Mouse (Mus musculus): ENCODE measurements at regions not wholly inside any gene's neighbourhood (a gene's known extent, or its start where the extent isn't known, plus 50 kb on each side); places are given as distances from the start of the nearest gene placed in this dataset.
"Not testable (repeated sequence)": the region's sequence is repeated elsewhere in the genome, so short reads cannot be mapped to it uniquely, and the experiment has no call there.

DNA sequence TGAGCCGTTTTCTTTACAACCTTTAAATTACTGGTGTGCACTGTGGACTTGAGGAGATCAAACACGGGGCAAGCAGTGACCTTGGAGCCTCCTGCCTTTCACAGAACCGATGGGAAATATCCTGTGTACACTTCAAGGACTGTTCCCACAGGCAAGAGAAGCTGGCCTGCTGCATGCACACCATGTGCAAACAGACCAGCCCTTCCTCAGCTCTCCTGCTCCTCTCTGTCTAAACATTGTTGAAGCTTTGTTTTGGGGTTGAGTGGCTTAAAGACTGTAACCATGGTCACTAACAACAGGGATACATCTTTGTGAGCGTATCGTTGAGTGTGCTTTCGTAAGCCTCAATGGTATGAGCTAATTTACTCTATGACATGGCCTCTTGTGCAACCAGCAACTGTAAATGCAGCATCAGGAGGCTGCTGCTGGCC, 50.2 kb upstream of the Agps start:
- DNase-seq = no peak

DNA sequence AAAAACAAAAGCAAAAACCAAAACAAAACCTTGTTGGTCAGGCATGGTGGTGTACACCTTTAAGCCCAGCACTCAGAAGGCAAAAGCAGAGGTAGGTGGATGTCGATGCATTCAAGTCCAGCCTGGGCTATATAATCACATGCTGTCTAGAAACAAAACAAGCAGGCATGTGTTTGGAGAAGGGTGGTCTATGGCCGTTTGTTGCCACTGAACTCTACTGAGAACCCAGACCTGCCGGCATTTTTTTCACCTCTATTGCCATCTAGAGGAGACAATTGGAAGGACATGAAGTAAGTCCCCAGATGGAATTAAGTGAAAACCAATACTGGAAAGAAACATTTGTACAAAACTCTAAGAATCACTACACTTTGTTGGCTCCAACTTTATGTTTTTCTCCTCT, 50.9 kb upstream of the Agps start:
- DNase-seq = no peak

DNA sequence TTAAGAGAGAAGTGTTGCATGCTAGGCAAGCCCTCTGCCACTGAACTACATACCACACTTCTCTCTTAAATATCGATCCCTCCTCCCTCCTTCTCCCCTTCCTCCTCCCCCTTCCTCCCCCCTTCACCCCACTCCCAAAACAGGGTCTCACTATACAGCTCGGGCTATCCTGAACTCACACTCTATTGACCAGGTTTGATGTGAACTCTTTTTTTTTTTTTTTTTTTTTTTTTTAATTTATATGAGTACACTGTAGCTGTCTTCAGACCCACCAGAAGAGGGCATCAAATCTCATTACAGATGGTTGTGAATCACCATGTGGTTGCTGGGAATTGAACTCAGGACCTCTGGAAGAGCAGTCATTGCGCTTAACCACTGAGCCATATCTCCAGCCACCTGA, 53.3 kb upstream of the Agps start:
- DNase-seq = not testable (repeated sequence)

DNA sequence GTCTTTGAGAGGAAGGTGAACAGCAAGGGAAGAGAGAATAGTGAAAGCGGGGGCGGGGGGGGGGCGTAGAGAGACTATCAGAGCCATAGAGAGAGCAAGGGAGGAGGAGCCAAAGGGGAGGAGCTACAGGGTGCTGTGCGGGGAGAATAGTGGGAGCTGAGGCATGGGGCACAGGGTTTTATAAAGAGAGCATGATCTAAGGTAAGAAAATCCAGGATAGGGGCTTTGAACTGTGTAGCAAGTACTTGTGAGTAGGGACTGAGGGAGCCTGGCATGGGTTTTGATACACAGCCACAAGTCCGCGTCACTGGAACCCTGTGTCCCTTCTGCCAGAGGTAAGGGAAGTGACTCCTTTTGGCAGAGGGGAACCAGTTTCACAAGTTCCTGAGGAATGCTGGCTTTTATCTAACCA, 54.9 kb upstream of the Agps start:
- no peak for DNase-seq

DNA sequence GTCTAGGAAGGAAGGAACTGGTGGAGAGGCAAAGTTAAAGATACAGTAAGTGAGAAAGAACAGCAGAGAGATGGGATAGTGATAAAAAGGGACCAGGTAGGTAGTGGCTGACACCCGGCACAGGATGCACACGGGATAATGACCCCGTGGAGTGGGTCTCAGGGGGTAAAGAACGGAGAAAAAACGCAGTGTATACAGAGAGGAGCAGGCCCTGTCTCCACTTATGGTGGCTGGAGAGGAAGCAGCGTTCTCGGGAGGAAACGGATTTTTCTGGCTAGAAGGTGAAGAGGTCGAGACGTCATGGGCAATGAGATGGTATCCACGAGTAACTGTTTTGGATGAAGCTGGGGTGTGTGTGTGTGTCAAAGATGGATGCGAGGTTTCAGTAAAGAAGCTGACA, 55.4 kb upstream of the Agps start:
- DNase-seq = no peak

DNA sequence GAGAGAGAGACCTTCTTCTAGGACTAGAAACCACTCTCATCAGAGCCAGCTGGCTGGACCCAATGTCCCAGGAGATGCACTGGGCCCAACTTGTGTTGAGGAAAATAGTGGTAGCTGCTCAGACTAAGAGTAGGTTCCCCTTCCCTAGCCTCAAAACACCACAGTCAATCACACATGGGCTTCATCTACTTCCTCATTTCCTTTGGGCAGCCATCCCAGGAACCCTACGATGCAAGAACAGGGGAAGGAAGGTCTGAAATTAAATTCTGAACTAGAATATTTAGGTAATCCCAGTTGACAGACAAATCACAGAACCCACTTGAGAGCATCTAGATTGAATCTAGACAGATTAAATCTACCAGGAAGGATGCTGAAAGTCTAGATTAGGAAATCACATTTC, 56.8 kb upstream of the Agps start:
- DNase-seq = no peak

DNA sequence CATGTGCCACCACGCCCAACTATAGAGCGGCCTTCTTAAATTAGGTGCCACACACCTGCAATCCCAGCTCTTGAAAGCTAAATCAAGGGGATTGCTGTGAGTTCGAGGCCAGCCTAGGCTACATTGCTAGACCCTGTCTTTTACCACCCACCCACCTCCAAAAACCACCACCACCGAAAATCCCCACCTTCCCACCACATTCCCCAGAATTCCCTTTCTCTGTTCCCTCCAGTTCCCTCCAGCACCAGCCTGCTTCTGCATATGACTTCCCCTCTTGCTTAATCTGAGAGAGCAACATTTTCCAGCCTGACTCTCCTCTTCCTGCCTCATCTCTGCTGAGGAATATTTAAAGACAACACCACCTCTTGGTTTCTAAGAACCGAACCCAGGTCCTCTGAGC, 58.5 kb upstream of the Agps start:
- DNase-seq = no peak

DNA sequence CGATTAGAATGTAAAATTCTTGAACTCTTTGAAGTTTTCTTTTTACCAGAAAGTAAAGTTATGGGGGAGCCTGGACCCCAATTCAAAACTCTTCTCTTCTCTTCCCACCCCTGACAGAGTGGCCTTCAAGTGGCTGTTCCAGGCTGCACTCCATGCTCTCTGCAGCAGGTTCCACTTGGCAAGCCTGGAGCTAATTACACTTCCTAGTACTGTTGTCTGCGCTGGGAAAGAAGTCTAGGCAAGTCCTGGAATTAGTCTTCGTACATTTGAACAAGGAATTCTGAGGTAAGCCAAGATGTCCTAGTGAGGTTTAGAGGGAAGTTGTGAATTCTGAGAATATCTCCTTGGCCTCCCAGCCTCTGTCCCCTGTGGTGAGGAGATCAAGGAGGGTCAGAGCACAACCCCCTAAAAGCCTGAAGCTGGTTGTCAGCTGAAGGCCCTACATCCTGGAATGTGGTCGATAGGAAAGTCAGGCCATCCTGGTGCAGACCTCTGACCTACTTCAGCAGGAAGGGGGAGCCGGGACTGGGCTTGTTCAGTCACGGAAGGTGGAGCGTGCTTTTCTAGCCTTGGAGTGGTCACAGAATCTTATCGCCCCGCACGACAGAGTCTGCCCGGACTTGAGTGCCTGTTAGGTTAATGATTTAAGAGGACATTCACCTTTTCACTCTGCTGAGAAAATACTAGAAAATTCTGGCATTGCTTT, 59.6 kb upstream of the Agps start:
- DNase-seq = no peak

DNA sequence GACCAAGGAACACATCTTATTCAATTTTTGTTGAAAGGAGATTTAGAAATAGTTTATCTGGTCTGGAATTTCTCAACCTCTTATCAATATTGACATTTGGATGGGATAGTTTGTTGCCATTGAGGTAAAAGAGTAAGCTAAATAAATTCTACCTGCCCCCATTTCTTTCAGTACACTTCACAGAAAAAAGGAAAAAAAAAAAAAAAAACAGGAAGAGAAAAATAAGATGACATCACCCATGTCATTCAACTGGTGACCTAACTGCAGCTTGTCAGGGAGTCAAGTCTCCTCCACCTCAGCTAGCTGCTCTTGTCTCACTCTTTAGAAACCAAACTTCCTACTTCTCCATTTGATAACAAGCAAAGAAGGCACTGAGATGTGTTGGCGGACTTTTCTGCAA, 61.3 kb upstream of the Agps start:
- no peak for DNase-seq

DNA sequence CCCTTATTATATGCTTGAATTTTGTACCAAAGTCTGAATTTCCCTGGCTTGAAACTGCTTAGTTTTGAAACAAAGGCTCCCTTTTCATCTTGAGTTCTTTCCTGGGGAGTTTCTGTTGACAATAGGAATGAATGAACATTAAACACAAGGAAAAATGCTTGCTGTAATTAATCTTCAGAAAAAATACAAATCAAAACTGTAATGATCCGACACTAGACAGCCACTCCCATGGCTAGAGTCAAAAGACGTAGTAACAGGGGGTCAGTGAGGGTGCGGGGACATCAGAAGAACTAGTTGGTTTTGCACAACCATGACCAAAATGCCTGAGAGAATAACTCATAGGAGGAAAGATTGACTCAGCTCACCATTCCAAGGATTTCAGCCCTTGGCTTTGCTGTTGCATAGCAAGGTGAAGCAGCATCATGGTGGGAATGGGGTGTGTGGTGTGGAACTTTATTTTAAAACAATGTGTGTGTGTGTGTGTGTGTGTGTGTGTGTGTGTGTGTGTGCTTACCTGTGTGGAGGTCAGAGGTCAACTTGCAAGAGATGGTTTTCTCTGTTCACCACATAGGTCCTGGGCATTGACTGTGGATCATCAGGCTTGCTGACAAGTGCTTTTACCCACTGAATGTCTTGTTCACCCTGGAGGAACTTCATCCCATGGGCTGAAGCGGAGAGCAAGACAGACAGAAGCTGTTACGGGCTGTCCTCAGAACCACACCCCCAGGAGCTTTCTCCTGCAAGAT, 63.2 kb upstream of the Agps start:
- no peak for DNase-seq

DNA sequence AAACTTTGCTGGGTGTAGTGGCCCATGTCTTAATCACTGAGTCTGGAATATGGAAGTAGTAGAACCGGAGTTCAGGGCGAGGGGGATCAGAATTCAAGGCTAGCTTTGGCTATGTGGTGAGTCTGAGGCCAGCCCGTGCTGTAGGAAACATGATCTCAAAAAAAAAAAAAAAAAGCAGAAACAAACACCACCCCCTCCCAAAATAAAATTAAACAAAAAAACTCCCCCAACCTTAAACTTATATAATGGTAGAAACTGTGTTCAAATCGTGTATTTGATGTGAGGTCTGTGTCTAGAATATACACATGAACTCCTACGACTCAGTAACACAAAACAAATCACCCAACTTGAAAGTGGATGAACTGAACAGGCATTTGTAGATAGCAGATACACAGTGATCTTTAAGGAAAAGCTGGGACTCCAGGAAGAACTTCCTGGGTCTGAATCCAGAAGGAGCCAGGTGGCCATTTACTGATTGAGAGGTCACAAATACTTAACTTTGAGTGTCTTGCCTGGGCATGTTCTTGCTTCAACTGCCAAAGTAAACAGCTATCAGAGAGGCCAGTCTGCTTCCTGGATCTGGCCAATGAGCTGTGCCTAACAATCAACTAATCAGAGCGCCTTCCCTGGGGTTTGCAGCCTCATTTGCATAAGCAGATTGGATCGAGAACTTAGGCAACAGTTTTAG, 63.6 kb upstream of the Nfe2l2 start:
- DNase-seq = no peak

DNA sequence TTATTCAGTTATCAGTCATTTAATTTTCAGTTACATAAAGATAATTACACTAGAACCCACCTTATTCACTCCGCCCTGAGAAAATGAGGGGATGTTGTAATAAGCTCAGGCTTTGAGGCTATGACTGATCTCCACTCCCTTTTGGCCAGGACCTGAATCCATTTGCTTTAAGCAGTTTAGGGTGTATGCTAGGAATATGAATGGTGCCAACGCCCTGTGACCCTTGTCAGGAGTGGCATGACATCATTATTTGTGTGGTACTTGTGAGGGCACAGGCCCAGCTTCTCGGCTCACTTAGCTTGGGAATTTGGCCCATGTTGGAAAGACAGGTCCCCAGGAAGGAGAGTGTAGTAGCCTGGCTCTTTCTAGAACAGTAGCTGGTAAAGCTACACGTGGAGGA, 61.0 kb upstream of the Nfe2l2 start:
- DNase-seq = no peak

DNA sequence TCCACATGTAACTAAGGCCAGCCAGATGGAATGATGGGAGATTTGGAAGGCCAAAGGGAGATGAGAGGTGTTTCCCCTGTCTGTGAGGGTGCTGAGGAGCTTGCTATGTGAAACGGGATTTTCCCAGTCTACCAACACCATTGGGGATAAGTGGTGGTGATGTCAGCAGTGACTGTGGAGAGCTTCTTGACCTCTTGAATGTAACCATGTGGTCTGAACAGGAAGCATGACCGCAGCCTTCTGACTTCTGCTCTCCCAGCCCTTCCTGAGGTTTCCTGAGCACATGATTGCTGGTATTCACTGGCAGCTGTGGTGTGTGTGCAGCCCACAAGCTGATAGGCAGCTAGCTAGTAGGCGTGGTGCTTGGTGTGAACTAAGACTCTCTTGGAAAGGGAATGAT, 58.8 kb upstream of the Nfe2l2 start:
- peak; percentile 13 to 14 for DNase-seq

DNA sequence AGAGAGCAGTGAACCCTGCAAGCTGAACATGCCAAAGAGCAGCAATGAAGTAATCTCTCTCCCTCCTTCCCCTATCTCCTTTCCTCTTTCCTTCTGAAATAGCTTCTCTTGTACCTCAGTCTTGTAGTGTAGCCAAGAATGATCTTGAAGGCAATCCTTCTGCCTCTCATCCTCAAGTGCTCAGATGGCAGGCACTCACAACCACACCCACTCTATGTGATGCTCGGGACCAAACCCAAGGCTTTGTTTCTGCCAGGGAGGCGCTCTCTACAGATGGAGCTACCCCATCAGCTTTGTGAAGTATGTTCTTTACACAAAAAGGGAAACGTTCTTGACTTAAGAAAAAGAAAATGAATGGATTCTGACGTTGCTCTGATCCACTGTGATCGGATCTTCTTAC, 57.6 kb upstream of the Nfe2l2 start:
- no peak for DNase-seq

DNA sequence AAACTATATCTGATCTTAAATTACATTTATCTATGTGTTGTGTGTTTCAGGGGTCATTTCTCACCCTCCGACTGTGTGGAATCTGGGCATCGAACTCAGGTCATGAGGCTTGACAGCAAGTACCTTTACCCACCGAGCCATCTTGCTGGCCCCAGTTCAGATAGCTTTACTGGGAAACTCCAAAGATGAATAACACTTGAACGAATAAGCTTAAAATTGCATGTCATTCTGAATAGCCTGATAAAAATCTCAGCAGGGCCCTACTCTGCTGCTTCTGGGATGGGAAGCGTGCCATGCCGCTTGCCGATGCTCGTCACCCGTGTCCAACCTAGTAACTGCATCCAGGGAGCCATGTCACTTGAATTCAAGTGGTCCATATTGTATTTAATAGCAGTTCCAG, 57.2 kb upstream of the Nfe2l2 start:
- no peak for DNase-seq

DNA sequence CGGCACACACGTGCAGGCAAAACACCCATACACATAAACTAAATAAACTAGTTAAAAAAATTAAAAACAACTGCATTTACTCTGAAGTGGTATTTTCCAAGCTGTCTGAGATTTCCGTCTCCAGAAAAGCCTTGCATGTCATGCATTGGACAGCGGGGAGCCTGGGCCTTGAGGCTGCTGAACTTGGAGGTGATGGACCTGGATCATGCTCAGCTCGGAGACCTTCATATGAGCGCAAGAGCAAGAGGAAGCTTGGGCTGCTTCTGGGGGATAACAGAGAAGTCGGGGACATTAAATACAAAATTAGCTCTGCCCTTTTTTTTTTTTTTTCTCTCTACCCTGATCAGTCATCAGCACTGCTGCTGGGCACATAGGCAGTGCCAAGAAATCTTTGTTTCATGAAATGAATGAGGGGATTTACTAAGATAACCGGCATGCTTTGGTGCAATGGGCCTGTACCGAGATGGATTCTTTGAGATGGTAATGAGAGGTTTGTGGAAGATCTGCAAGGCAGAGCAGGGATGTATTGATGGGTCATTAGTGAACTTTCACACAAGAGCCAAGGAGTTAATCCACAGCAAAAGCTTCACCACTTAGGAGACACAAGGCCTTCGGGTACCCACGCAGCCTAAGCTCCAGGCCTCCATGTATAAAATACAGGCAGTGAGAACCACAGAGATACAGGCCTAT, 54.9 kb upstream of the Nfe2l2 start:
- no peak for DNase-seq

DNA sequence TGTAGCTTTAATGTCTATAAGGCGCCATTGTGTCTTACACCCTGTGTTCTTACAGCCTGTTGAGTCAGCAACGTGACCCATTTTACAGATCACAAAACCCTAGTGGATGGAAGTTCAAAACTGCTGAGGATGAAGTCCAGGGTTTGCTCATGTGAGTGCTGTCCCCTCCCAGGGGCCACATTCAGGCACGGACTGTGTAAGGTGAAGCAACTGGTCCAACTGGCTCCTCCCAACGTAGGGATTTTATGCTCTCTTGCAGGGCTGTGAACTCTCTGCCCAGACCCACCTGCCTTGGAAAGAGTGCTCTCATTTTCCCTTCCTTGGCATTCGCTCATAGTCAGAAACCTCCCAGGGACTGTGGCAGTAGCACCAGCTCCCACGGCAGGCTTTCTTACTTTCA, 53.8 kb upstream of the Nfe2l2 start:
- DNase-seq = no peak

DNA sequence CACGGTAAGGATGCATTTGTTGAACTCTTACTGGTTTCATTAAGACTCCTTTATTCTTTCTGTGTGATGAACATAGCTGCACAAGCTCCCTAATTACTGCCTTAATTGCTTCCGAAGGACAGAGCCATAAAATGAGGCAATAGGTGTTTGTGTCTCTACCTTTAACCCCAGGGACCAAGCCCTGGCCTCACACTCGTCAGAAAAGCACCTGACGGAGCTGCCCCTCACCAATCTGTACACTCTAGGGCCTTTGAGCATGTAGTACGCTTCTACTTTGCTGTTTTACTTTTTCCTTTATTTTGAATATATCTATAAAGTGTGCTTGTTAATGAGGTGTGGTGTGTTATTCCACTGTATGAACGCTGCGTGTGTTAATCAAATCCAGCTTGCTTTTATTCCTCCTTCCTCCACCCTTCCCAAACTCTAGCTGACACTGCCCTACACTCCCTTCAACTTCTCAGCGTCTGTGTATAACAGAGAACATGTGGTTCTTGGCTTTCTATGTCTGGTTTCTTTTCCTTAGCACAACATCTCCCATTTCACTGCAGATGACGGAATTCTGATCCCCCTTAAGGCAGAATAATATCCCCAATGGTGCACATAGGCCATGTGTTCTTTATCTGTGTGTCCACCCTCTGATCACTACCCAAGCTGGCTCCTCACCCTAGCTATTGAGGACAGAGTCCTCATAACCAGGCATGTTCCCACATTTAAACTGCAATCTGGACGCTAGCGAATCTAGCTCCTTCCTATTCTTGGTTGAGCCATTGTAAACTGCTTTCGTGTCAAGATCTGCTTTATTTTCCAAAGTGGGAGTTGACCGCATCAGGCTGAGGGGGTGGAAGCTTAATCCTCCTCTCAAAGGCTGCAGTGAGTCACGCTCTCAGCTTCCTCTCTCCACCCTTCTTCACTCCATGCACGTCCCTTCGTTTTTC, 52.5 kb upstream of the Nfe2l2 start:
- no peak for DNase-seq

DNA sequence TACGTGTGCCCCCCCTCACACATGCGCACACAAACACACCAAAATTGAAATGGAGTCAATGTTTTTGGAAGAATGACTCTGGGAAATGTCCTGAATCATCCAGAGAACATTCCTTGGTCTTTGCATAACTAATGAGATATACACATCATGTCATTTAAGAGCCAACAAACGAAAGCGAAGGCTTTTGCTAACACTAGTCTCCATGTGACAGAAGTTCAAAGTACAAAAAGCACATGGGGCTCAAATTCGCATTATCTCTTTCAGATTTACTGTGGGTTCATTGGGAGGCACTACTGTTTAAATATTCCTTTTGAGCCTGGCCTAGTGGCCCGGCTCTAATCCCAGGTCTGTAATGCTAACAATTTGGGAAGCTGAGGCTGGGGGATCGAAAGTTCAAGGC, 50.2 kb upstream of the Nfe2l2 start:
- DNase-seq = no peak
